Mouse (Mus musculus) adrenal gland, postnatal 14 days (tissue): ENCODE results near the gene Klf1. TPM values are rescaled to one million over a fixed set of nuclear protein-coding genes. Genes with fewer than 3 reads are reported as not detected.
A peak's percentile ranks its signal among the peaks of the same experiment; 100 is the strongest.

Experiments used
- DNase-seq: peaks from one replicate; pipeline ENCODE4 v3.0.0; 2021; ENCODE audit warnings: mixed read lengths
- microRNA-seq, 2 experiments: library from miRNA; unstranded; fragments of <30 nt; microRNA quantifications; one replicate each; pipeline ENCODE4 v1.2.0; 2021
- total RNA-seq: library from RNA; stranded (reverse); gene quantifications from 2 replicates; pipeline ENCODE4 v1.2.3, GENCODE M21; 2021

Klf1 gene
- total RNA-seq, 1 experiment from 2014 or later, result 5.1 TPM

DNA sequence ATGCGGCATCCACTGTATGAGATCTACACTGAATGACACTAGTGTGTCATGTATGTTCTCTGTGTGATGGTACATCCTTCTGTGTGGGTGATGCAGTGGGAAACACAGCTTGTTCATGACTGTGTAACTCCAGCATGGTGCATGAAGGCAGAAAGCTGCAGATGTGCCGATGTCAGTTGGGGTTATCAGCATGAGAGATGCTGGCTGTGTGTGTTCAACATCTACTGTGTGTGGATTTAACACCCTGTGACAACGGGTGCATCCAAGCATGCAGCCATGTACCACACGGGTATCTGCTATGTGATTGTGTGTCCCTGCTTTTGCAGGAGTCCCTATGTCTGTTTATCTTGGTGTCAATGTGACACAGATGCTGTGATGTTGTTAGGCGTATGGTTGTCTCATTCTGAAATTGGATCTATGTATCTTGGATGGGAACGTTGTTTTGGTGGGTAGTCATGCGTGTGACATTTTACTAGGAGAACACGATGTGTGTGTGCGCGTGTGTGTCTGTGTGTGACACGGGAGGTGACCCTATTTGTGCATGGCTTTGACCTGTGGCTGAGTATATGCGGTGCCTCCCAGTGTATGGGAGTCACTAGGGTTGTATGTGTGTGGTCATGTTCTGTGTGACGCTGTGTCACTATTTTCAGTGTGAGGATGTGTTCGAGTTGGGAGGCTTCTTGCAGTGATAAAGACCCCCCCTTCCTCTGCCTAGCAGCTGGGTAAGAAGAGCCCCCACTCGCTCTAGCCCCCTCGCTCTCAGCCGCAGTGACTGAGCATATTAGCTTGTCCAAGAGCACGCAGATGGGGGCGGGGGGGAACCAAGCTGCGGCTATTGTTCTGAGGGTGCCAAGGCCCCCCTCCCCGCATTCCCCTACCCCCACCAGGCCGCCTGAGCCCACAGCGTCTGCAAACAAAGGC is 34.6 kb downstream of the Klf1 start:
- no peak for DNase-seq

DNA sequence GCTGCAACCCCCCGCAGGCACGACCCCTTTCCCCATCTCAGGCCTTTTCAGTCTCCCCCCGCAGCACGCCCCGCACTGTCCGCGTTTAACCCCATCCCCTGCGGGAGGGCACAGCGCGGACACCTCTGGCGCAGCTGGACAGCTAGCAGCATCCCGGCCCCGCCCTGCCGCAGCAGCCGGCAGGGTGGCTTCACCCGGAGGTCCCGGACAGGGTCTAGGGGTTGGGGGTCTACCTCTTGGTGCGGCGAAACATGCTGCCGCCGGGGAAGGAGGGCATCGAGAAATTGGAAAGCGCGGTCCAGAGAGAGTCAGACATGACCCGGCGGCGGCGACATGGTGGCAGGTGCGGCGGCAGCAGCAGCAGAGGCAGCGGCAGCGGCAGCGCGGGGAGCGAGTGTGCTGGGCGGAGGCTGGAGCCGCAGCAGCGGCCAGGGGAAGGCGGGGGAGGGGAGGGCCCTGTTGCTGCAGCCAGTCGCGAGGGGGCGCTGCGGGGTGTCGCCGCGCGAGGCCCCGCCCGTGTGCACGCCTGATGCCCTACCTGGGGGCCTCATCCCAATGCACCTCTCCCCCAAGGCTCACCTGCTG is 35.3 kb downstream of the Klf1 start, which contains the start of gene Mast1:
TSS of gene Mast1 (minus strand) at position 398 of the 585 bp plus-strand sequence.
- DNase-seq, result peak; percentile 86

DNA sequence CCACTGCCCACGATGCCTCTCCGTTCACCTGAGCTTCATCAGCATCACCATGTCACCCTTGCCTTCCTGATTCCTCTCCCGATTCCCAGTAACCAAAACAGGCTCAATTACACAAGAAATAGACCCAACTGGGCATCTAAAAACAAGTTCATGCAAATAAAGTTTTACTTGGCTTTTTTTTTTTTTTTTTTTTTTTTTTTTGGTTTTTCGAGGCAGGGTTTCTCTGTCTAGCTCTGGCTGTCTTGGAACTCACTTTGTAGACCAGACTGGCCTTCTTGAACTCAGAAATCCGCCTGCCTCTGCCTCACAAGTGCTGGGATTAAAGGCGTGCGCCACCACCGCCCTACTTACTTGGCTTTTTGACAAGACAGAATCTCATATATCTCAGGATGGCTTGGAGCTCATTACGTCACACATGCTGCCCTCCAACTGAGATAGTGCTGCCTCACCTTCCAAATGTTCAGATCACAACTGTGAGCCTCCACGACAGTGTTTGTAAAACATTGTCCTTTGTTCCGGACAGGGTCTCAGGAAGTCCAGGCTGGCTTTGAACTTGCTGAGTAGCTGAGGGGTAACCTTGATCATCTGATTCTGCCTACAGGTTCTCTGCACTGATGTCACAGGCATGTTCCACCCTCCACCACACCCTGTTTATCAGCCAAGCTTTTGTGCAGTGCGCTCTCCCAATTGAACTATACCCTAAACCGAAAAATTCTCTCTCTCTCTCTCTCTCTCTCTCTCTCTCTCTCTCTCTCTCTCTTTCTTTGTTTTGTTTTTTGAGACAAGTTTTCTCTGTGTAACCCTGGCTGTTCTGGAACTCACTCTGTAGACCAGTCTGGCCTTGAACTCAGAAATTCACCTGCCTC is 36.1 kb downstream of the Klf1 start:
- DNase-seq, result no peak

DNA sequence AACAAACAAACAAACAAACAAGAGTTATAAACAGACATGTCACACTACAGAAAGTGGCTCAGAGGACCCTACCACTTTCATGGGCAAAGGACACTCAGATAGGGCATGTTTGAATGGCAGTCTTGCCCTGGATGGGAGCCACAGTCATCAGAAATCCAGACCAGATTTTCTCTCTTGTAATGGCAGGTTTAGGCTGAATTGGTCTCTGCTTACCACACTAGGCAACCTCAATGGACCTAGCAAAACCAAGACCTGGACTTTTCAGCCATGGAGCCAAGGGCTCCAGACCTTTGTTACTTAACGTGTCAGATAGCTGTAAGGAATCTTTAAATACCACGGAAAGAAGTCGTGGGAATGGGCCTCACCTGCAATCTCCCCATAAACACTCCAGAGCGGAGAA is 42.0 kb downstream of the Klf1 start:
- no peak for DNase-seq

DNA sequence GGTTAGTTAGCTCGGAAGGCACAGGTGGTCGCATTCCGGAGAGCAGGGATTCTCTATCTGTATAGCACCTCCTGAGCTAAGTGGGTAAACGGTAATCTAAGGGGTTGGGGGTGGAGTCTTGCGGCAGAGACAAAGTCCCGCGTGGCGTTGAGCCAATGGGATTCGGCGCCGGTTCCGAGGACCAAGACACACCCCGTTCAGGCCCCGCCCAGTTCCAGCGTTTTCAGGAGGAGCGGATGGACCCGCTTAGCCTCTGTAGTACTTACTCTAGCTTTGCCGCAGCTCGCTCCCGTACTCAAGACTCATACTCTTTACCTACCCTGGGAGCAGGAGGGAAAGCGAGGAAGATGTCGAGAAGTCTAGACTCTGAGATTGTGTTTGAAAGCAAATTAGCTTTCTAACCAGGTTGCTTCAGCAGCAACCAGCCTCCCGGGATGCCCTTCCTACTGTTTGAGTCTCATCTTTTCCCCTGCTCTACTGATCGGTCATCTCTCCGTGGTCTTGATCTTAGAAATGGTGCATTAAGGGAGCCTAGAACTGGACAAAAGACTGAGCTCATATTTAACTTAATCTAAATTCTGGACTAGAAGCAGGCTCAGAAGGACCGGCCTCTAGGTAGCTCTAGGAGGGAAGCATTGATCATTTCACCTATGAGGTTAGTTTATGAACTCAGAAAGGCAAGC is 42.9 kb downstream of the Klf1 start:
- peak; percentile 65 for DNase-seq

DNA sequence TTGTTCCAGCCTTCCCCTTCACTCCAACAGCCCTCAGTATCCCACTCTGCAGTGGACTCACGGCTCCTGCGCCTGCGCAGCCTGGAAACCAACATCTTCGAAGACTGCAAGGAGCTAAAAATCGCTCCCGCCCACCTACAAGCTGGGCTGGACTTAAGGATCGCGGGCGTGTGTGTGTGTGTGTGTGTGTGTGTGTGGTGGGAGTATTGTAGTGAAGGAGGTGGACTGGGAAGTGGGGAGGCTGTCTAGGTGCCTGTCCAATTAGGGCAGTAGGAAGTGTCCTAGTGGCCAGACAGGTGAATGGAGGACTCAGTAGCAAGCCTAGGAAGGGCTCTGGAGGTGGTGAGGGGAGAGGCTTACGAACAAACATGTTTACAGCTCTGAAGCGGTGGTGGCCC is 43.5 kb downstream of the Klf1 start:
- DNase-seq, result no peak

DNA sequence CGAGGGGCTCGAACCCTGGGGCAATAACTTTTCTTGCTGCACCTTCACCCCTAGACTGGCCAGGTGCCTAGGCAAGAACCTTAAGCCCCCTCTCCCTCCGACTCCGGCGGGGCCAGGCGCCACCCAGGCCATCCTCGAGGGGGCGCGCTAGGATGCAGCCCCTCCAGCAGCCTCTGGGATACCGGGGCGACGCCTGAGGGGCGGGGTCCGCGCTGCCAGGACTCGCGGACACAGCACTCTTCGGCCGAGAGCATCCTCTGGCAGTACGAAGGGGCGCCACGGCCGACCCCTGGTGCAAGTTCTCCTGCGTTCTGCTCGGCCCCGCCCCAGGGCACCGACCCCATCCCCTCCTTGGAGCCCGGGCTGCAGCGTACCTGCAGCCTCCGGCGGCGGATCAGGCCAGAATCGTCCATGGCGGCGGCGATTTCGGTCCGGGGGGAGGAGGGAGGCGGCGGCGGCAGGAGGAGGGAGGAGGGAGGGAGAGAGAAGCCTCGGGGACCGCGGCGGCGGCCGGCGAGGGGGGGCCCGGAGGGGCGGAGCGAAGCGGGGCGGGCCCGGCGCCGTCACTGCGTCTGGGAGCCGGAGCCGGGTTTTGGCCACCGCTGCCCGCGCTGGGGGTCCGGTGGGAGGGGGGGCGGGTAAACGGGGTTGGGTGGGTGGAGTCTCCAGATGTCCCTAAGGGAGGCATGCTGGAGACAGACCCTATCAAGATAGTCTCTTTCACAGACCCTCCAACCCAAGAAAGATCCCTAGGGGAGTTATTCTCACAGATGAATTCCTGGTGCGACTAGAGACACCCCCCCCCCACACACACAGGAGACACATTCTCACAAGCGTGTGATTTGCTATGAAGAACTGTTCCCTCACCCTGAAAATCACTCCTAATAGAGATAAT is 44.2 kb downstream of the Klf1 start:
- peak; percentile 22 for DNase-seq

DNA sequence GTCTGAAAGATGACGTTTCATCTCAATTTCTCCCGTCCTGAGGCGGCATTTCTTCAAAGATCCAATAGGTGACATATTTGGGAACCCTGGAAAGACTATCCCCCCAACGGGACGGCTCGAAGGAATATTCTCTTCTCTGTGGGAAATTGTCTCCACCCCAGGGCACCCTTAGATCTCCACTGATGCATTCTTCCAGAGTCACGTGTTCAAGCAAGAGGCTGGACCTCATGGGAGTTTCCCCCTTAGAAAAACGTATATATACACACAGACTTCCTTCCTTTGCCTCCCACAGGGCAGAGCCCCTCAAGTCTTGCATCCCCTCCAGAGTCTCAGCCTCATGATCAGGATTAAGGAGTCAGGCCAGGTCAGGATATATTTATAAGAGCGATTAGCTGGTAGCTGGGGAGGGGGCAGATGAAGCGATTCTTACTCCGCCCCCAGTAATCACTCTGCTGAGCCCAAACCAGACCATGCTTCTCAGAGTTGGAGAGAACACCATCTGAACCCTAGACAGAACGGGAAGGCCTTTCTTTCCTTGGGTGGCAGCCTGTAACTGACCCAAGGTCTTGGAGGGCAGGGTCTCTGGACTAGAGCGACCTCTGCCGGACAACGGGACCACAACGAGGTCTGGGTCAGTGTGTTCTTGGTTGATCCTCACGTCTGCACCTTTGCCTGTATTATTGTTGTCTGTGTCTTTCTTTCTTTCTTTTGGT is 45.0 kb downstream of the Klf1 start, which contains the start of gene Rtbdn:
TSS of gene Rtbdn (plus strand) at position 464 of the 713 bp plus-strand sequence.
- no peak for DNase-seq

DNA sequence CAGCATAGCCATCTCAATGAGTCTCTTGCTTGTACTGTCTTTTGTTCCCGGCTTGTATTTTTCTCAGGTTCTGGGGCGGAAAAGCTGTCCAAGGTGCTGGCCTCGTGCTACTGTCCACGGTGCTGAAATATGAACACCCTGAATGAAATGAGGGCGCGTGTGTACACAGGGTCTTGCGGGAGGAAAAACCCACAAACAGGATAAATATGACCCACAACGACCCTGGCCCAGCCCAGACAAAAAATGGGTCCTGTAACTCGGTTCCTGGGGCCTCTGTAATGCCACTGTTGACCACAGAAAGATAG is 45.5 kb downstream of the Klf1 start:
- peak; percentile 62 for DNase-seq

DNA sequence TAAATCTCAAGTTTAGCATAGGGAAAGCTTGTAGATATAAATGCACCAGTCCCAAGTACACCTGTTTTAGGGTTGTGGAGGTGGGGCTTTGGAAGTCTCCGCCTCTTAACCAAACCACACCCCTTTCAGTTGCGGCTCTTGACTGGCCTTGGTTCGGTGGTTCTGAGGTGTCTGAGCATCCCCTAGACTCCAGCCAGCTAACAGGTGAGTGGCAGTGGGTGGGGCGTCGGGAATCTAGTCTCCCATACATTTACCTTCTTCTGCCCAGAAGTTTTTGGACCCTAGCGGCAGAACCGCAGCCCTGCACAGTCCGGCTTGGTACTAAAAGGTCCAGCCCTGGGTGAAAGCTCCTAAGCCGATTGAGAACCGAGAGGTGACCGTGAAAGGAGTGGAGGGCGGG is 48.0 kb downstream of the Klf1 start:
- no peak for DNase-seq

DNA sequence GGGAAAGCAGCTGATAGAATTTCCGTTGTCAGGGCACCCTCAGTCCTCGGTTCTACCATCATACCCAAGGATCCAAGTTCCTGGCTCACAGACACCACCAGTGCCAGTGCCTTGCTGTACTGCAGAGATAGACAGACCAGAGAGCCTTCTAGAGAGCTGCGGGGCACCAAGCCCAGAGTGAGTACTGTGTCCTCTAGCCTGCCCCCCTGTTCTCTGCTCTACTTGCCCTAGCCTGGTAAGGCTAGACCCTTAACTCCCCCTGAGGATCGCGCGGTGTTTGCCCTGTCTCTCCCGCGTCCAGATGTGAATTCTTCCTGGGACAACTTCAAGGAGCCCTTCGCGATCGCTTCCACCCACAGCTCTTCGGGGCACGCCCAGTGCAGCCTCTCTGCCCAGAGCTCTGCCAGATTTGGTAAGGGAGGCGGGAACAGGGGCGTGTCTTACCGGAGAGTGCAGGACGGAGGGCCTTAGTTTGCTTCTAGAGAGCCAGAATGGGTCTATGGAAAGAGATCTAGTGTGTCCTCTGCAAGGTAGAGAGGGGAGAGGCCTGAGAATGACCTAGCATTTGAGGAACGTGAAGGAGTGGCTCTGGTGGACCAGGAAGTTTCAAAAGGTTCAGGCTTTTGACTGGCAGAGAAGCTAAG is 51.0 kb downstream of the Klf1 start:
- DNase-seq, result peak; percentile 80

Small RNAs within 50 kb of the gene (microRNA-seq; reads per million reads assigned to microRNA genes)
- 0 reads per million in 2 experiments for gene Gm24197
- gene Mir7069, result 2.6 to 3.4 reads per million in 2 experiments

Other genes with a start within 250 kb of the Klf1 start
- 45.5 and 55.7 TPM in 2 replicates for gene Ier2, start 239.1 kb upstream of the Klf1 start, total RNA-seq
- 62.2 and 67.9 TPM in 2 replicates for gene Trmt1, start 215.6 kb upstream of the Klf1 start, total RNA-seq
- 68.3 and 68.8 TPM in 2 replicates for gene Nacc1, start 214.1 kb upstream of the Klf1 start, total RNA-seq
- gene Lyl1, start 200.5 kb upstream of the Klf1 start, total RNA-seq, result 4.2 and 9.4 TPM in 2 replicates
- gene G430095P16Rik, start 178.9 kb upstream of the Klf1 start, total RNA-seq, result 0.52 and 0.90 TPM in 2 replicates
- 124 and 125 TPM in 2 replicates for gene Nfix, start 101.6 kb upstream of the Klf1 start, total RNA-seq
- 7.1 and 7.4 TPM in 2 replicates for gene Dand5, start 79.1 kb upstream of the Klf1 start, total RNA-seq
- 44.4 and 45.7 TPM in 2 replicates for gene Gadd45gip1, start 70.4 kb upstream of the Klf1 start, total RNA-seq
- gene Rad23a, start 61.3 kb upstream of the Klf1 start, total RNA-seq, result 108 TPM in 2 replicates
- 521 and 554 TPM in 2 replicates for gene Calr, start 55.0 kb upstream of the Klf1 start, total RNA-seq
- gene Farsa, start 44.9 kb upstream of the Klf1 start, total RNA-seq, result 55.2 and 63.4 TPM in 2 replicates
- gene Syce2, start 29.8 kb upstream of the Klf1 start, total RNA-seq, result 17.4 and 17.6 TPM in 2 replicates
- gene Gcdh, start 8.0 kb upstream of the Klf1 start, total RNA-seq, result 55.4 and 84.8 TPM in 2 replicates
- gene Dnase2a, start 6.6 kb downstream of the Klf1 start, total RNA-seq, result 8.3 and 11.0 TPM in 2 replicates
- gene Mast1, start 35.4 kb downstream of the Klf1 start, total RNA-seq, result 1.2 and 3.1 TPM in 2 replicates
- gene Rtbdn, start 45.1 kb downstream of the Klf1 start, total RNA-seq, result not detected in 2 replicates
- gene Gm49661, start 67.5 kb downstream of the Klf1 start, total RNA-seq, result 2.1 TPM in 1 of 2 replicates, not detected in the other
- 532 and 572 TPM in 2 replicates for gene Prdx2, start 67.7 kb downstream of the Klf1 start, total RNA-seq
- gene Rnaseh2a, start 67.8 kb downstream of the Klf1 start, total RNA-seq, result 88.3 and 96.4 TPM in 2 replicates
- 58.3 and 211 TPM in 2 replicates for gene Junb, start 76.8 kb downstream of the Klf1 start, total RNA-seq
- 5.8 and 6.9 TPM in 2 replicates for gene Hook2, start 88.7 kb downstream of the Klf1 start, total RNA-seq
- not detected in 2 replicates for gene Best2, start 112.6 kb downstream of the Klf1 start, total RNA-seq
- gene Asna1, start 123.4 kb downstream of the Klf1 start, total RNA-seq, result 91.4 and 94.7 TPM in 2 replicates
- gene Trir, start 124.9 kb downstream of the Klf1 start, total RNA-seq, result 154 and 161 TPM in 2 replicates
- gene Tnpo2, start 135.0 kb downstream of the Klf1 start, total RNA-seq, result 65.9 and 67.8 TPM in 2 replicates
- gene Fbxw9, start 158.1 kb downstream of the Klf1 start, total RNA-seq, result 18.0 and 18.4 TPM in 2 replicates
- not detected in 2 replicates for gene Gm5741, start 166.1 kb downstream of the Klf1 start, total RNA-seq
- gene Dhps, start 169.8 kb downstream of the Klf1 start, total RNA-seq, result 28.7 and 40.6 TPM in 2 replicates
- 68.3 and 70.3 TPM in 2 replicates for gene Wdr83os, start 178.8 kb downstream of the Klf1 start, total RNA-seq
- 30.0 and 30.9 TPM in 2 replicates for gene Wdr83, start 179.4 kb downstream of the Klf1 start, total RNA-seq
- 49.8 and 56.3 TPM in 2 replicates for gene Man2b1, start 181.3 kb downstream of the Klf1 start, total RNA-seq
- 2.0 and 2.8 TPM in 2 replicates for gene Zfp791, start 221.2 kb downstream of the Klf1 start, total RNA-seq
- gene Cks1brt, start 250.0 kb downstream of the Klf1 start, total RNA-seq, result not detected in 2 replicates